Mouse (Mus musculus) large intestine, adult 2 months (tissue): ENCODE measurements around the gene Nrxn3. TPM values are rescaled to one million over a fixed set of nuclear protein-coding genes. Genes with fewer than 3 reads are reported as not detected.

Experiments
- DNase-seq: peaks from one replicate; pipeline ENCODE4 v3.0.0-alpha.2; 2012; ENCODE audit warnings: low read depth, low spot score
- WGBS: fragments of 180-500 bp; shearing (Covaris S2); methylation state at CpG from one replicate; pipeline ENCODE4 v1.1.7; 2018; 5-methylcytosine and 5-hydroxymethylcytosine counted together
- polyA plus RNA-seq: library from polyadenylated mRNA; depleted of rRNA; stranded (reverse); fragments of >200 nt; gene quantifications from 2 replicates; pipeline ENCODE4 v1.2.3, GENCODE M21; 2012

The Nrxn3 gene
- polyA plus RNA-seq, 1 experiment, result 0.06 TPM

GRCm38 (mm10) chr12:90063443-90063842 lies 1340.8 kb downstream of the Nrxn3 start:
- no peak for DNase-seq
- WGBS, result 93% methylated on average over 2 of the region's 2 CpGs

DNA sequence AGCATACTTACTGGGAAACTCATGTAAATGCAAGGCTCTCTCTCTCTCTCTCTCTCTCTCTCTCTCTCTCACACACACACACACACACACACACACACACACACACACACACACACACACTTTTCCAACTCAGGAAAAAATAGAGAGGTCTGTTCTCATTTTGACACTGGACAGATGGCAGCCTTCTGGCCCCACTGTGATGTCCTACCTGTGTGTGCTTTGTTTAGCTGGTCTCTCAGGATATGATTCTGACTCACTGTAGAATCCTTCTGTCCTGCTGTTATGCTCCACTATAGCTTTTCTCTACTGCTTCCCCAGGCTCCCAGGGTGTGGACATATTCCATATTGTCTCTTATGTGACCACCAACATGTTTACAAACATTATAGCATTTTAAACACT lies 1363.2 kb downstream of the Nrxn3 start:
- DNase-seq, result no peak

DNA sequence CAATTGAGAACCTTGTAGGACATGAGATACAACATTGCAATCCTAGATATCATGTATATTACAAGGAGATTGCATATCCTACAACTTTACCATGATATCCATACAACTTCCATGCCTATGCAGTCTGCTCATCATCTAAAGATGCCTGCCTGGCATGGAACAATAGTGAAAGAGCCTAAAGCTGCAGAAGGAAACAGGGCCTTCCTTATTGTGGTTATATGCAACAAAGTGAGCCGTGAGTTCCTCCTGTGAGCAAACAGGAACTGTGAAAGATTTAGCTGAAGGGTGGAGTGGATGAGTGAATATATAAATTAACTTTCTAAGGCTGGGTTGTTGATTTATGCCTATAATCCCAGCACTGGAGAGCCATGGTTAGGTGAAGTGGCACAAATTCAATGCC lies 1373.1 kb downstream of the Nrxn3 start:
- WGBS, result 37% methylated on average over 1 of the region's 1 CpGs
- no peak for DNase-seq

GRCm38 (mm10) chr12:90113351-90113791 lies 1390.7 kb downstream of the Nrxn3 start:
- DNase-seq, result no peak

DNA sequence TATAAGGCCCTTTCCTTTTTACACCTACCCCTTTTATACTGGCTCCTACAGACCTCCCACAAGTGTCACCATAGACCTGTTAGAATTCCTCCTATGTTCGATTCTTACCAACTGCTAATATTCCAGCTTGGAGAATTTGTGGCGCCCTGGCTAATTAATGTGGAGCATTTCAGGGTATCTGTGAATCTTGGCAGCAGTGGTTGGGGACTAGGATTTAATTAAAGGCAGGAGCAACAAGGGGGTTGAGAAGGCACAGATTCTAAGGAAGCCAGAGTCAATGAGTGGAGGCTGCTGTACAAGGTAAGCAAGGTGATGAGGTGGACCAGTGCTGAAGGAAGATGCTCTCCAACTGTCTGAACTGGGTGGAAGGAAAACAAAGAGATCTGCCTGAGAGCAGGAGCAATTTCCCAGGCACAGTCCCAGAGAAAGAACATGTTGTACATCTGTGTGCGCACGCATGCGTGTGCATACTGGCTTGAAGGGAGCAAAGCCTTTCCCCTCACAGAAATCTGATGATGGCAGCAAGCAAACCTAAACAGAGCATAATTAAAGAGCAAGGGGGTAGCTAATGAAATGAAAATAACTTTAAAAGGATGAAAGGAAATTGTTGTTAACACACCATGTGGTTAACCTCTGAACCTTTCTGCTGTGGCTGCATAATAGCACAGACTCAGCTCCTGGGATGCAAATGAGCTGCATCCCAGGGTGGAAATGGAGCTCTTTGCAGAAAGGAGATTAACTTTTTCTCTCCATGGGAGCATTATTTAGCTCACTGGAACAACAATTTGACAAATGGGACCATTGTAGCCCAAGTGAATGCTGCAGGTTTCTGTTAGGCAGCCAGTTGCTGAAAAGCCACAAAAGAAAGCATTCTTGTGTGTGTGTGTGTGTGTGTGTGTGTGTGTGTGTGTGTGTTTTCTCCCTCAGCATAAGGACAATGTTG lies 1409.5 kb downstream of the Nrxn3 start:
- 90% methylated on average over 5 of the region's 5 CpGs for WGBS
- no peak for DNase-seq

DNA sequence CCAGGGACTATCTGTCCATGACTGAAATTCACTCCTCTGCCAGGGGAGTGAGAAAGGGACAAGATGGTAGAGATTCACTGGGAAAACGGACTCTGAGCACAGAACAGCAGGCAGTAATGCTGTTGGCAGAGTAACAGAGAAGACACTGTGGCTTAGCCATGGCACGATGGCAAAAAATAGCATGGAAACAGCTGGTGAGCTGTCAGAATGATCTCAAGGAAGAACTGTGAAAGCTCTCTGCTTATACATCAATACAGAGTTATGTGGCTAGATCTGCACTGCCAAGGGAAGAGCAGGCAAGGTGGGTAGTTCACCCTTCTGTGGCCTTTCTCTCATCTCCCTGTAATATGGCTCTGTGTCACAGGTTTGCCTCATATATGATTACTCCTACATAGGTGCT lies 1419.3 kb downstream of the Nrxn3 start:
- no peak for DNase-seq
- 63% methylated on average over 2 of the region's 2 CpGs for WGBS

- no peak for DNase-seq
- WGBS, result 44% methylated on average over 3 of the region's 3 CpGs
Measured at GRCm38 (mm10) chr12:90144247-90144646, 1421.6 kb downstream of the Nrxn3 start.

DNA sequence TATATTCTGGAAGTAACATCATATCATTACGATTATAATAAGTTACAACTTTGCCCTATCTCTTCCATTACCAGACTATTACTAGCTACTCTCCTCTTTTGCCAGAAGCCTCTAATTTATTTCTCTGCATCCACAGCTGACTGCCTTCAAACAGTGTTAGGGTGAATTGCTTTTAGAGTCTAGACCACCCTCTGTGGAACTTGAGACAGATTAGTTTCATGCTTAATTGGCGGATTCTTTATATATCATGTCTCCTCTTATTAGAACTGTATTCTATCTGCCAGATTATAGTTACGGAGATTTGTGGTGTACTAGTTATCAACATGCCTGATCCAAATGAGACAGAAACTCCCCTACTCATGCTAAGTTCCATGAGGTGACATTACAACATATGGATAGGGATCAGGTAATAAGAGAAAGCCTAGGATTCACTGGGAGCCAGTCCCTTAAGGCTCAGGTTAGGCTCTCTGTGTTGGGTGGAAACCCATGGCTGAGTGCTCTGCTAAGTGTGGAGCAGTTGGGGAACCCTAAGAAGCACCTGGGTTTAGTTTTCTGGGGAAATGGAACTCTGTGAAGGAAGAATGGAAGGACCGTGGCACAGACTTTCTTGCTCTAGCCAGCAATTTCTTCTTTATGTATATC lies 1435.6 kb downstream of the Nrxn3 start:
- DNase-seq, result no peak
- 91% methylated on average over 4 of the region's 4 CpGs for WGBS

GRCm38 (mm10) chr12:90159911-90160310 lies 1437.2 kb downstream of the Nrxn3 start:
- no peak for DNase-seq
- WGBS, result 85% methylated on average over 3 of the region's 3 CpGs

DNA sequence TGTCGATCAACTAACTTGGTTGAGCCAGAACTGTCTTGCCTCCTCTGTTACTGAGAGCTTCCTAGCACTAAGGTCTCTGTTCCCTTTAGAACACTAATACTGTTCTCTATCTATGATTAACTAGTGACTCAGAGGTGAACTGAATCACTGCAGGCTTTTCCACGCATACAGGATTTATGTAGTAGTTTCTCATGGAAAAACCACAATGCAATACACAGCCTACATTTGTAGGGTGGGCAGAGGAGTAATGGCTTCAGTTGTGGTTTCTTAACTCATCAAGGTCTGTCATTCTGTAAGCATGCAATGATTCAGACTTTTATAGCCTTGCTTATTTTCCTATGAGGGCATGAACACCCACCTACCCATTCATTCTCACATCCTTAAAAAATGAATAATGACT lies 1443.4 kb downstream of the Nrxn3 start:
- WGBS, result 64% methylated on average over 2 of the region's 2 CpGs
- DNase-seq, result no peak

GRCm38 (mm10) chr12:90181566-90181965 lies 1458.9 kb downstream of the Nrxn3 start:
- WGBS, result 61% methylated on average over 3 of the region's 3 CpGs

DNA sequence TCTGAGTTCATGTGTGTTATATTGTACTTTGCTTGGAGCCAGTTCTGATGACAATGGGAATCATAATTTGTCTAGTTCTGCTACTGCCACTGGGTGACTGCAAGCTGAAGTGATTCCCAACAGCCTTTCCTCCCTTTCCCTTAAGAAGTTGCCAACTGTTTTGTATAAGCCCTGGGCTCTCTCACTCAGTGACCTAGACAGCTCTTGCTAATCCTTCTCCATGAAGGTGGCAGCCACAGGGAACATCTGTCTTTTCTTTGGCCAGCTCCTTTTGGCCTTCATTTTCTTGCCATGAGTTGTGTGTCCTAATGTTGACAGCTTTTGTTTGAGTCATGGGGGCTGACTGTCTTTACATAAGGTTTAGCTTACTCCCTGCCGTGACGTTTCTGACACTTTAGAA lies 1460.3 kb downstream of the Nrxn3 start:
- whole genome bisulfite sequencing, result 81% methylated on average over 2 of the region's 2 CpGs
- DNase-seq, result no peak

More at GRCm38 (mm10) chr12:90181566-90181965, 1458.9 kb downstream of the Nrxn3 start:
- no peak for DNase-seq

- DNase-seq, result no peak
Measured at GRCm38 (mm10) chr12:90196161-90196560, 1473.5 kb downstream of the Nrxn3 start.

- WGBS, result 90% methylated on average over 3 of the region's 3 CpGs
- DNase-seq, result no peak
Measured at GRCm38 (mm10) chr12:90197994-90198393, 1475.3 kb downstream of the Nrxn3 start.

GRCm38 (mm10) chr12:90202501-90202900 lies 1479.8 kb downstream of the Nrxn3 start:
- 88% methylated on average over 1 of the region's 1 CpGs for WGBS
- DNase-seq, result no peak

DNA sequence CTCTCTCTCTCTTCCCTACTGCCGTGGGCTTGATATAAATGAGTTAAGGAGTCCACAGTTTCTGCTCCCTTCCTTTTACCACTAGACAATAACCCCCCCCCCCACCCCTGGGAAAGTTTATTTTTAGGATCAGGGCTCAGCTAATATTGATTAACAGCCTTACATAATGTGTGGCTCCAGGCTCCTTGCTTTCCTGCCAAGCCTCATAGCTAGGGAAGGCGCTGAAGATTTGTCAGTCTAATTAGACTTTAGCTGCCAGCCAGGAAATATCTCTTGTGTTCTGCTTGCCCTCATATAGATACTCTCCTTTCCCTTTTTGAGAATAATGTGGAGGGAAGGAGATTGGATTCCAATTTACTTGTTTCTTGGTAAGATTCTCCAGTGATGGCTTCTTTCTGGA lies 1488.7 kb downstream of the Nrxn3 start:
- DNase-seq, result no peak
- 70% methylated on average over 2 of the region's 2 CpGs for WGBS

- no peak for DNase-seq
- WGBS, result 75% methylated on average over 6 of the region's 6 CpGs
Measured at GRCm38 (mm10) chr12:90217060-90217459, 1494.4 kb downstream of the Nrxn3 start.

DNA sequence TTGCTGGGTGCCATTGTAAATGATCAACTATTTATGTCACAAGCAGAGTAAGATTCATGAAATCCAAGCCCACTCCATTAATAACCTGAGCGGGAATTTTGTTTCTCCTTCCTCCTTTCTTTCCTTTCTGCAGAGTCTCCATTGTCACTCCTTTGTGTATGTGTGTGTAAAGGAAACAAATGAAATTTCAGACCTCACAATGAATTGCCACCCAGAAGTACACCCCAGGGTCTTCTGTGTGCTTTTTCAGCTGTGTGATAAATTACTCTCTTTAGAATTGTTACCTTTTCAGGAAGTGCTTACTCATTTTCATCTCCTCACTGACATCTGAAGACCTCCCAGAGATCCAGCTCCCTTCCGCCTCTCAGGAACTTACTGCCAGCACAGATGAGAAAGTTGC lies 1506.4 kb downstream of the Nrxn3 start:
- DNase-seq, result no peak
- WGBS, result 73% methylated on average over 2 of the region's 2 CpGs

GRCm38 (mm10) chr12:90236093-90236492 lies 1513.4 kb downstream of the Nrxn3 start:
- 22% methylated on average over 5 of the region's 5 CpGs for WGBS
- no peak for DNase-seq

DNA sequence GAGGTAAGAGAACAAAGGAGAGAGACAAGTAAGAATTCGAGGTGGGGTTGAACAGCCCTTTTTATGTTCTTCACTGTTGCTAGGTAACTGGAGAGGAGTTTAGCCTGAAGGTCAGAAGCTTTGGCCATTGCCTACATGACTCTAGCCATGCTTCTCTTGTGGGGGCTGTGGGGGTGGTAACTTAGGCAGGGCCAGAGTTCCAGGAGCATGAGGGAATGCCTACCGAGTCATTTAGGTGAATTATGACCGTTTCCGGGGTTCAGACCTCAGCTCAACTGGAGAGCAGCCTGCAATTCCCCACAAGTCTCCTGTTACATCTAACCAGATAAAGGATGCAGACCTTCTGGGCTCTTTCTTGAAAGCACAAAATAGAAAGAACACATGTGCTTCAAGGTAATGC lies 1537.6 kb downstream of the Nrxn3 start:
- WGBS, result 26% methylated on average over 4 of the region's 4 CpGs
- DNase-seq, result no peak

GRCm38 (mm10) chr12:90268111-90268510 lies 1545.4 kb downstream of the Nrxn3 start:
- WGBS, result 87% methylated on average over 2 of the region's 2 CpGs
- no peak for DNase-seq
